Mouse (Mus musculus): Measurements from ENCODE around the gene Tcap. TPM values are rescaled to one million over a fixed set of nuclear protein-coding genes. Genes with fewer than 3 reads are reported as not detected.

Gene Tcap
- polyA plus RNA-seq, 1 experiment from 2014 or later = 2.7 TPM

GRCm38 (mm10) chr11:98357396-98358160, 26.0 kb upstream of the Tcap start:
- Histone ChIP-seq H3K4me1 (peaks cover 46% of the 10 kb centered on the region), H3K27ac (0 out of 2 replicates have a peak overlapping the region, but pooled peaks have one; percentile 50)

GRCm38 (mm10) chr11:98358161-98359083, 25.2 kb upstream of the Tcap start, which contains the start of gene Stard3:
Gene Stard3, plus strand, starts transcription at chr11:98358368.
- H3K9me3 ChIP-seq = no peaks in the 10 kb centered on the region
- H3K36me3 ChIP-seq = no peaks in the 10 kb centered on the region
- WGBS = under 1% methylated on average over 59 of the region's 60 CpGs
- H3K4me3 ChIP-seq = peak within 1 kb of the TSS; percentile 71
- peak; percentile 85 for ATAC-seq (ENCODE audit: low FRiP score, low read depth)
- H3K27me3 ChIP-seq (replicated peaks) = peaks cover 17% of the 10 kb centered on the region
- peaks cover 46% of the 10 kb centered on the region for H3K4me1 ChIP-seq
- peak within 1 kb of the TSS; percentile 86 for H3K4me2 ChIP-seq (replicated peaks)
- H3K27ac ChIP-seq = peak within 1 kb of the TSS; percentile 64; the same call in 1 of the 2 replicates
- H3K9ac ChIP-seq = peak within 1 kb of the TSS; percentile 73

More at GRCm38 (mm10) chr11:98357396-98358160, 26.0 kb upstream of the Tcap start:
- Histone ChIP-seq H3K27me3 (replicated peaks) (peaks cover 22% of the 10 kb centered on the region), H3K9ac (peak overlapping the region; percentile 38), H3K4me3 (peak overlapping the region; percentile 71), H3K9me3 (no peaks in the 10 kb centered on the region), H3K4me2 (replicated peaks) (peak overlapping the region; percentile 86), H3K36me3 (no peaks in the 10 kb centered on the region)
- 10% methylated on average over 13 of the region's 13 CpGs for WGBS
- ATAC-seq (ENCODE audit: low FRiP score, low read depth) = peak; percentile 14; the same call in 1 of the 2 replicates

- H3K9me3 ChIP-seq = no peaks in the 10 kb centered on the region
- peaks cover 43% of the 10 kb centered on the region for H3K4me1 ChIP-seq
- no peaks in the 10 kb centered on the region for H3K36me3 ChIP-seq
- 40% methylated on average over 9 of the region's 9 CpGs for WGBS
- H3K27ac ChIP-seq = peak overlapping the region; percentile 66
- peak overlapping the region; percentile 38 for H3K4me2 ChIP-seq (replicated peaks)
- no peak for ATAC-seq (ENCODE audit: low FRiP score, low read depth)
- no peak overlapping the region for H3K4me3 ChIP-seq
- H3K9ac ChIP-seq = peak overlapping the region; percentile 30
- no peaks in the 10 kb centered on the region for H3K27me3 ChIP-seq (replicated peaks)
Observed at GRCm38 (mm10) chr11:98360866-98361521, 22.6 kb upstream of the Tcap start.

- no peaks in the 10 kb centered on the region for H3K27me3 ChIP-seq (replicated peaks)
- no peak overlapping the region for H3K4me2 ChIP-seq (replicated peaks)
- H3K4me1 ChIP-seq = peaks cover 33% of the 10 kb centered on the region
- no peak for ATAC-seq (ENCODE audit: low FRiP score, low read depth)
- no peak overlapping the region for H3K9ac ChIP-seq
- H3K4me3 ChIP-seq = no peak overlapping the region
- WGBS = 89% methylated on average over 5 of the region's 5 CpGs
- no peak overlapping the region for H3K27ac ChIP-seq
- no peaks in the 10 kb centered on the region for H3K36me3 ChIP-seq
- no peaks in the 10 kb centered on the region for H3K9me3 ChIP-seq
Observed at GRCm38 (mm10) chr11:98363817-98364216, 19.8 kb upstream of the Tcap start.

- no peak overlapping the region for H3K27ac ChIP-seq
- no peak overlapping the region for H3K4me2 ChIP-seq (replicated peaks)
- H3K27me3 ChIP-seq (replicated peaks) = no peaks in the 10 kb centered on the region
- H3K9ac ChIP-seq = no peak overlapping the region
- no peak overlapping the region for H3K4me3 ChIP-seq
- WGBS = 96% methylated on average over 5 of the region's 5 CpGs
- H3K9me3 ChIP-seq = no peaks in the 10 kb centered on the region
- no peaks in the 10 kb centered on the region for H3K36me3 ChIP-seq
- no peak for ATAC-seq (ENCODE audit: low FRiP score, low read depth)
- peaks cover 28% of the 10 kb centered on the region for H3K4me1 ChIP-seq
Observed at GRCm38 (mm10) chr11:98364410-98364809, 19.2 kb upstream of the Tcap start.

- H3K27me3 ChIP-seq (replicated peaks) = no peaks in the 10 kb centered on the region
- H3K4me1 ChIP-seq = peaks cover 22% of the 10 kb centered on the region
- no peaks in the 10 kb centered on the region for H3K36me3 ChIP-seq
- H3K9ac ChIP-seq = no peak overlapping the region
- no peak overlapping the region for H3K4me3 ChIP-seq
- no peak for ATAC-seq (ENCODE audit: low FRiP score, low read depth)
- H3K4me2 ChIP-seq (replicated peaks) = no peak overlapping the region
- WGBS = 75% methylated on average over 10 of the region's 10 CpGs
- no peak overlapping the region for H3K27ac ChIP-seq
- H3K9me3 ChIP-seq = no peaks in the 10 kb centered on the region
Observed at GRCm38 (mm10) chr11:98366290-98366689, 17.3 kb upstream of the Tcap start.

GRCm38 (mm10) chr11:98367171-98367862, 16.3 kb upstream of the Tcap start:
- WGBS = 89% methylated on average over 10 of the region's 10 CpGs
- Histone ChIP-seq H3K27ac (no peak overlapping the region), H3K27me3 (replicated peaks) (no peaks in the 10 kb centered on the region), H3K9ac (no peak overlapping the region), H3K9me3 (no peaks in the 10 kb centered on the region), H3K4me2 (replicated peaks) (no peak overlapping the region), H3K36me3 (no peaks in the 10 kb centered on the region), H3K4me3 (no peak overlapping the region), H3K4me1 (peaks cover 21% of the 10 kb centered on the region)
- ATAC-seq (ENCODE audit: low FRiP score, low read depth) = no peak

- H3K4me3 ChIP-seq = no peak overlapping the region
- no peaks in the 10 kb centered on the region for H3K9me3 ChIP-seq
- H3K27me3 ChIP-seq (replicated peaks) = no peaks in the 10 kb centered on the region
- no peak overlapping the region for H3K27ac ChIP-seq
- WGBS = 89% methylated on average over 7 of the region's 7 CpGs
- no peak overlapping the region for H3K4me2 ChIP-seq (replicated peaks)
- no peak overlapping the region for H3K9ac ChIP-seq
- H3K4me1 ChIP-seq = peaks cover 21% of the 10 kb centered on the region
- ATAC-seq (ENCODE audit: low FRiP score, low read depth) = no peak
- H3K36me3 ChIP-seq = no peaks in the 10 kb centered on the region
Observed at GRCm38 (mm10) chr11:98367863-98368186, 15.8 kb upstream of the Tcap start.

- Histone ChIP-seq H3K27me3 (replicated peaks) (no peaks in the 10 kb centered on the region), H3K9ac (no peak overlapping the region), H3K4me3 (no peak overlapping the region), H3K27ac (no peak overlapping the region), H3K36me3 (peaks cover 1% of the 10 kb centered on the region; the same call in 1 of the 2 replicates), H3K4me1 (peaks cover 21% of the 10 kb centered on the region), H3K9me3 (no peaks in the 10 kb centered on the region), H3K4me2 (replicated peaks) (no peak overlapping the region)
- ATAC-seq (ENCODE audit: low FRiP score, low read depth) = no peak
- WGBS = 87% methylated on average over 6 of the region's 6 CpGs
Observed at GRCm38 (mm10) chr11:98369337-98369736, 14.3 kb upstream of the Tcap start.

- no peak overlapping the region for H3K4me3 ChIP-seq
- no peaks in the 10 kb centered on the region for H3K27me3 ChIP-seq (replicated peaks)
- peaks cover 21% of the 10 kb centered on the region for H3K4me1 ChIP-seq
- H3K4me2 ChIP-seq (replicated peaks) = no peak overlapping the region
- H3K27ac ChIP-seq = no peak overlapping the region
- H3K9ac ChIP-seq = no peak overlapping the region
- 84% methylated on average over 2 of the region's 2 CpGs for whole genome bisulfite sequencing
- ATAC-seq (ENCODE audit: low FRiP score, low read depth) = no peak
- peaks cover 14% of the 10 kb centered on the region for H3K36me3 ChIP-seq
- no peaks in the 10 kb centered on the region for H3K9me3 ChIP-seq
Observed at GRCm38 (mm10) chr11:98370588-98370987, 13.0 kb upstream of the Tcap start.

- H3K4me3 ChIP-seq = no peak overlapping the region
Observed at GRCm38 (mm10) chr11:98371556-98372240, 11.9 kb upstream of the Tcap start.

More at GRCm38 (mm10) chr11:98371556-98372240, 11.9 kb upstream of the Tcap start:
- 26% methylated on average over 10 of the region's 10 CpGs for WGBS
- H3K27me3 ChIP-seq (replicated peaks) = no peaks in the 10 kb centered on the region
- H3K9me3 ChIP-seq = no peaks in the 10 kb centered on the region
- H3K4me2 ChIP-seq (replicated peaks) = peak overlapping the region; percentile 18; the same call in 1 of the 2 replicates
- H3K4me1 ChIP-seq = peaks cover 21% of the 10 kb centered on the region
- H3K9ac ChIP-seq = no peak overlapping the region; the same call in 1 of the 2 replicates
- peak; percentile 61; the same call in 1 of the 2 replicates for ATAC-seq (ENCODE audit: low FRiP score, low read depth)
- H3K36me3 ChIP-seq = peaks cover 25% of the 10 kb centered on the region
- H3K27ac ChIP-seq = no peak overlapping the region
